Mouse (Mus musculus): ENCODE results near the gene Crygb.

DNA sequence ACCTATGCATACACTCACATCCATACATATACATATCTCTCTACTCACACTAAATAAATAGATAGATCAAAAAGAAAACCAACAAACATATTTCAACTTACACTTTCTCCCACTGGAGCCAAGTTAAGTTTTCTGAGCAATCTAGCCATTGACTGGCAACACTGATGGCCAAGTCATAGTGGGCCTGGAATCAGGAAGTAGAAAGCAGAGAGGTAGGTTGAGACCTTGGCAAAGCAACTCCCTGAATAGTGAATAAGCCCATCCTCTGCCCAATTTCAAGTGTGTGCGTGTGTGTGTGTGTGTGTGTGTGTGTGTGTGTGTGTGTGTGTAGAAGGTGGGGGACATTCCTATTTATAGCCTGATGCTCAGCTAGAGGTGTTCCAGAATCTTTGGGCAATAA lies 37.4 kb upstream of the Crygb start, which contains the start of gene Gm28845:
- TF ChIP-seq CTCF (IDR thresholded peaks at IDR 0.05; ENCODE audit: control insufficient read depth, insufficient read depth, insufficient replicate concordance, low read depth, low read length) = no peak
- no peak for TF ChIP-seq POLR2A (IDR thresholded peaks at IDR 0.05; ENCODE audit: control insufficient read depth, low read depth, low read length)

Measured in testis, adult 2 months (tissue).